Mouse (Mus musculus) left cerebral cortex, postnatal 36 days (tissue): Measurements from ENCODE around the gene Atg10. TPM values are rescaled to one million over a fixed set of nuclear protein-coding genes. Genes with fewer than 3 reads are reported as not detected.

ENCODE experiments used
- DNase-seq, 2 experiments: peaks; one replicate each; pipeline ENCODE4 v3.0.0; 2021 to 2022; ENCODE audit warnings: low spot score in 2 of 2, mixed read lengths in 1 of 2
- intact Hi-C: fragments of 180-260 bp; cut with DNase I; formaldehyde crosslinking; loops from one replicate; pipeline ENCODE4 v1.15.1; 2025
- total RNA-seq, 2 experiments: library from RNA; stranded (reverse); gene quantifications; 2 replicates each; pipeline ENCODE4 v1.2.3; 2021

The Atg10 gene
- total RNA-seq, 2 experiments from 2014 or later, result 13.3 to 19.1 TPM

- intact Hi-C loops, result no loop called here
- peak; percentile 88 to 89 for DNase-seq
Measured at GRCm38 (mm10) chr13:90922751-90923612, 300.8 kb downstream of the Atg10 start, which contains the start of gene Rps23. Gene Rps23 (plus strand): TSS chr13:90922958.

- no peak for DNase-seq
- intact Hi-C loops, result no loop called here
Measured at GRCm38 (mm10) chr13:90914721-90915120, 309.0 kb downstream of the Atg10 start.

DNA sequence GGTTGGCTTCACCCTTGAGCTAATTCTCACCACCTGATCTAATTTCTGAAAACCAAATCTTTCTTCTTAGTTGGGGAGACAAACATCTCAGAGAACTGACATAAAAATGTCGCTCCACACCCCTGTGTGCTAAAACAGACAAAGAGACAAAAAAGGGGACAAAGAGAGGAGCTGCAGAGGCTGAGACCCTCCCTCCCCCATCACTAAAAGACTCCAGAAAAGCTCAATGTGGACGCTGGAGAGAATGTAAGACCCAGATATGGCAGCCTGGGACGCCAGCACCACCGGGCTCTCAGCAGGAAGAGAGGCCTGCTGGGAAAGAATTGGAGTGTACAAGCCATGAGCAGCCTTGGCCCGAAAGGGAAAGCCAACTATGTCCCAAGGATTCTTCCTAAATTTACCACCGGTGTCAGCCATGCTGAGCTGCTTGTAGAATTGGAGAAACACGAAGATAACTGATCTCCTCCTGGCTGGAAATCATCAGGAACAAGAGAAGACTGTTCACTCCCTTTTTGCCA, 310.0 kb downstream of the Atg10 start:
- peak in 1 of 2 experiments; percentile 25 for DNase-seq
- intact Hi-C loops, result no loop called here

DNA sequence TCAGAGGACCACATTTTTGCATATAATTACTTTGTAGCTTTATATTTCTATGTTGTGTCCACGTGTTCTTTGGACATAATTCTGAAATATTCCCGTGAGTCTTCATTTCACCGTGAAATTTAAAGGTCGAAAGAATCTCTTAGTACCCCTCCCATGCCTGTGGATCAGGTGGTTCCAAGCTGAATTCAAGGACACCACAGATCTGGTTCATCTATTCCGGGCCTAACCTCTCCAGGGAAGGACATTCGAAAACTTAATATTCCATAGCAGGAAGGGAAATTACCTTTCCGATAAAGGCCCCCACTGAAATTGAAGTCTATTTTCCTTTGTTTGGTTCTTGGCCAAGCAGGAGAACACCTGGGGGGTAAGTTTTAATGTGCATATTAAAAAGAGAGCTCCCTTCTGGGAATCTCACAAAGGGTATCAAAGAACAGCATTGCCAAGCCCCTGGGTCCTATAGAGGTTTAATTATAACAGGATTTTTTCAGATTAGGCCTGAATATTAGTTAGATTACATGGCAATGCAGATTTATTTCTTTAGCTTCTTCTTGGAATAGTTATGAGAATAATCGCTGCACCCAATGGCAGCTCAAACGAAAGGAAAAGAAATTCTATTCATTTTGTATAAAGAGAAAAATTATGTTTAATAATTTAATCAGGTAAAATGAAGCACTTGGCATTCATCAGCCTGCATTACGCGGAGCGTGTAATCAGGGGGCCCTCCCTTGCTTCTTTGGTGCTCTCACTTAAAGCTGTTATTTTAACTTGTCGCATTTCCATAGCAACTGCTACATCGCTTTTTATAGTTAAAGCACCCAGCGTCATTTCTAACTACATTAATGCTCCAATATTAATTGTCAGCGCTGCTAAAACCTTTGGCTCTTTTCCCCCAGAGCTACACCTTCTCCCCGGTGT, 310.8 kb downstream of the Atg10 start:
- intact Hi-C loops, result no loop called here
- DNase-seq, result peak; percentile 21 to 23

GRCm38 (mm10) chr13:90907376-90907775, 316.4 kb downstream of the Atg10 start:
- DNase-seq, result no peak
- intact Hi-C loops, result no loop called here

- no peak for DNase-seq
- intact Hi-C loops, result no loop called here
Measured at GRCm38 (mm10) chr13:90905176-90905575, 318.6 kb downstream of the Atg10 start, which contains the start of gene Atp6ap1l. Gene Atp6ap1l (minus strand): TSS chr13:90905355.

DNA sequence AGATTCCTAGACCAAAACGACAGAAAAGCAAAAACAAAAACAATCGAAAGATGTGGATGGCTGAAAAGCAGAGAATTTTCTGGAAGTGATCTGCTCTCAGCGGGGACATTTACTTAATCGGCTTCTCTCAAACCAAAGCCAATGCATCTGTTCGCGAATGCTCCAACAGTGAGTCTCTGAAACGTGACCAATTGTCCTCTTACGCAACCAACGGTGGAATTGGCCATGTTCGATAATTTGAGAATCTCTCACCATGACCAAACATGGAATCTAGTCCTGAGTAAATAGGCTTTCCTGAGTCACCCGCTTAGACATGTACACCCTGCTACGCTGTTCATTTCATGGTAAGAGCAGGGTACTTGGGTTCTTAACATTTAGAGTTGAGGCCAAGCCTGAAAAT, 326.9 kb downstream of the Atg10 start:
- DNase-seq, result no peak
- intact Hi-C loops, result no loop called here

- intact Hi-C loops, result no loop called here
- peak; percentile 27 to 47 for DNase-seq
Measured at GRCm38 (mm10) chr13:90896098-90896497, 327.7 kb downstream of the Atg10 start.

DNA sequence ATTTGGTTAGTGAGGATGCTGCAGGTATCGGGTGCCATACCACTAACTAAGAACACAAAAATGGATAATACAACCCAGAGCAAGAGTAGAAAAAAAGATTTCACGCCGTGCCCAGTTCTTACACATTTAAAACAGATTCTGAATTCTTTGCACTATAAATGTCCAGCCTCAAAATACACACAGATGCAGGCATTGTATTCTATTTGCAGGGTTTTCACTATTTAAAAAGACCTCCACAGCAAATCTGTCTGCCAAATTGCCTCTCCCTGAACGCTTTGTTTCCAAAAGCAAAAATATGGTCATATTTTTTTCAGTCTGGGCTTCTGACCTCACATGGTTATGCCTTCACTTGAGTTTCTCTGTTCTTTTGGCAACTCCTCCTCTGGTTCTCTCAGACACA, 328.9 kb downstream of the Atg10 start:
- intact Hi-C loops, result no loop called here
- DNase-seq, result no peak

DNA sequence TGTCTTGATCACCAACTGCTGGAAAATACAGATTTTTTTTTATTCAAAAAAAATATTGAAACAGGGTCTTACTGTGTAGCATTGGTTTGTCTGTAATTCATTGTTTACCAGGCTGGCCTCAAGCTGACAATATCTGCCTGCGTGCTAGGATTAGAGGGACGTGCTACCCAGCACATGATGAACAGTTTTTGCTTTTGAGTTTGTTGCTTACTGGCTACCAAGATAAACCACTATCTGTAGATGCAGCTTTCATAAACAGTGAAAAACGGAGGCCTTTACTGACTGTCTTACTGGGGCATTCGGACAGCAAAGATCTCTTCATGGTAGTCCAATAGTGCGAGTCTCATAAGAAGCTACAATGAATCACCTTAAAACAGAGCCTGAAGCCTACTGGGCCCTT, 333.7 kb downstream of the Atg10 start:
- DNase-seq, result no peak
- intact Hi-C loops, result no loop called here

- intact Hi-C loops, result loop anchor here (10.0 kb wide), 1 partner anchor 1222 kb away; no protein-coding TSS in a partner anchor
- DNase-seq, result peak; percentile 72 to 73
Measured at GRCm38 (mm10) chr13:90886568-90886983, 337.2 kb downstream of the Atg10 start.

- intact Hi-C loops, result loop anchor here (10.0 kb wide), 1 partner anchor 1221 kb away; no protein-coding TSS in a partner anchor
- no peak for DNase-seq
Measured at GRCm38 (mm10) chr13:90885856-90886532, 337.8 kb downstream of the Atg10 start.

Other genes starting within 250 kb of the Atg10 start
- 100 to 1,000 TPM; 152 to 159 TPM for gene Ssbp2, start 236.3 kb upstream of the Atg10 start, total RNA-seq